Mouse (Mus musculus): Measurements from ENCODE around the gene Cpox. TPM values are rescaled to one million over a fixed set of nuclear protein-coding genes. Genes with fewer than 3 reads are reported as not detected.
A peak's percentile ranks its signal among the peaks of the same experiment; 100 is the strongest.

The Cpox gene
- polyA plus RNA-seq, 1 experiment from 2014 or later: 22.5 TPM

DNA sequence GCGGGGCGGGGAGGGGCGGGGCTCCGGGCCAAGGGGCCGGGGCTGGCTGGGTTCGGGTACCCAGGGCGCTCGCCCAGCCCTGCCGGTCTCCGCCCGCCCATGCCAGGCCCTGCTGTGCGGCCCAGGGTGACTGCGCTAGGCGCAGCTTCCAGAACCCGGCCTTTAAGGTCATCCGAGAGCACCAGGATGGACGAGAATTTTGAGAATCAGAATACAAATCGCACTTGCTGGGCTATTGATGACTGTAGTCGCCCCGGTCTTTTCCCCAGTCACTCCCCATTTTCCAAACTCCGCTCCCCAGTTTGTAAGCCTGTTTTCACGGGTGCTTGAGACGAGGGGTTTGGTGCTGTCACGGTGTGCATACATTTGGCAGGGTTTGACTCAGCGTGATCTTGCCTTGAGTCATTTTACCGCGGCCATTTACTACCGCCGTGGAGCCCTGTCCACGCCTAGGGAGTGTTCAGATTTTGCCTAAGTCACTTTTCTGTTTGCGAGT, 58.1 kb downstream of the Cpox start:
- peak; percentile 95 for ATAC-seq (ENCODE audit: low FRiP score)
- WGBS: 1% methylated on average over 24 of the region's 31 CpGs
- Histone ChIP-seq H3K4me2 (replicated peaks) (peak overlapping the region; percentile 56), H3K36me3 (peaks cover 31% of the 10 kb centered on the region), H3K9ac (peak overlapping the region; percentile 65), H3K27me3 (no peaks in the 10 kb centered on the region), H3K4me1 (peaks cover 5% of the 10 kb centered on the region), H3K9me3 (replicated peaks) (no peaks in the 10 kb centered on the region), H3K4me3 (peak overlapping the region; percentile 70), H3K27ac (peak overlapping the region; percentile 74)

DNA sequence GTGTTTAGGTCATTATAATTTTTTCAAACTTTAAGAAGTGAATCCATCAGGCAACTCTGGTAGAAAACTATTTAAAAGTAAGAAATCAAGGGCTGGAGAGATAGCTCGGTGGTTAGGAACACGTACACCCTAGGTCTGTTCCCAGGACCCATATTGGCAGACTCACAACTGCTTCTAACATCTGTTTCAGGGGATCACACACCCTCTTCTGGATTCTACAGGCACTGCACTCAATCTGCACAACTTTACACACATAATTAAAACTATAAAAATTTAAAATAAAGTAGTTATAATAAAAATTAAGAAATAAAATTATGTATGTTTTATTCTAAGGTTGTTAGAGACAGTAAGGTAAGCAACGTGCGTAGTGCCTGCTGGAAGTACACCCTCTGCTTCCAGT, 68.1 kb downstream of the Cpox start:
- peaks cover 13% of the 10 kb centered on the region for H3K36me3 ChIP-seq
- H3K27me3 ChIP-seq: no peaks in the 10 kb centered on the region
- H3K27ac ChIP-seq: no peak overlapping the region
- no peak for ATAC-seq (ENCODE audit: low FRiP score)
- 90% methylated on average over 4 of the region's 4 CpGs for WGBS
- H3K4me3 ChIP-seq: no peak overlapping the region
- H3K4me2 ChIP-seq (replicated peaks): no peak overlapping the region
- H3K9me3 ChIP-seq (replicated peaks): no peaks in the 10 kb centered on the region
- no peaks in the 10 kb centered on the region for H3K4me1 ChIP-seq
- no peak overlapping the region for H3K9ac ChIP-seq

DNA sequence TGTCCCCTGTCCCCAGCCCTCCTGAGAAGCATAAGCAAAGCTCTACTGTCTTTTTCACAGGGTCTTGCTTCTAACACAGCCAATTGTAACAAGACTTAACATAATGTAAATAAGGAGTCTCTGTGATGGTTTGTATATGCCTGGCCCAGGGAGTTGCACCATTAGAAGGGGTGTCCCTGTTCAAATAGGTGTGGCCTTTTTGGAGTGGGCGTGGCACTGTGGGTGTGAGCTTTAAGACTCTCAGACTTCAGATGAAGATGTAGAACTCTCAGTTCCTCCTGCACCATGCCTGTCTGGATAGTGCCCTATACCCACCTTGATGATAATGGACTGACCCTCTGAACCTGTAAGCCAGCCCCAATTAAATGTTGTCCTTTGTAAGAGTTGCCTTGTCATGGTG, 68.7 kb downstream of the Cpox start:
- Histone ChIP-seq H3K36me3 (peaks cover 11% of the 10 kb centered on the region), H3K9me3 (replicated peaks) (no peaks in the 10 kb centered on the region), H3K9ac (no peak overlapping the region), H3K27ac (no peak overlapping the region), H3K27me3 (no peaks in the 10 kb centered on the region), H3K4me1 (no peaks in the 10 kb centered on the region), H3K4me2 (replicated peaks) (no peak overlapping the region), H3K4me3 (no peak overlapping the region)
- ATAC-seq (ENCODE audit: low FRiP score): no peak
- WGBS: 93% methylated on average over 1 of the region's 1 CpGs

DNA sequence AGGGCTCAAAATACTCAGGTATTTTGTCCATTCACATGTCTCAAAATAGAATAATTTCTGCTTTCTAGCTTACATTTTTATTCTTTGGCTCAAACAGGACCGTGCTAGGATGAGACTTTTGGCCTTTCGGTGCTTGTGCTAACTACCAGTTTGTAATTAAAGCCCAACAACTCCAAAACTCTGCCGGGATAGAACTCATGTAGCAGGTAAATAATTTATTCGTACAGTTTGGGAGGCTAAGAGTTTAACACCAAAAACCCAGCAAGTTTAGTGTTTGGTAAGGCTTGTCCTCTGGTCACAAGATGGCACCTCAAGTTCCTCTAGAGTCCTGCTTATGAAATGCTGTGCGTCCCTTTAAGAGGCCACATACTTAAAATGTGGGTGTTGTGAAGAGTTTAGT, 70.7 kb downstream of the Cpox start:
- Histone ChIP-seq H3K4me2 (replicated peaks) (no peak overlapping the region), H3K4me3 (no peak overlapping the region), H3K9me3 (replicated peaks) (no peaks in the 10 kb centered on the region), H3K36me3 (no peaks in the 10 kb centered on the region), H3K27me3 (no peaks in the 10 kb centered on the region), H3K27ac (no peak overlapping the region), H3K9ac (no peak overlapping the region), H3K4me1 (no peaks in the 10 kb centered on the region)
- no peak for ATAC-seq (ENCODE audit: low FRiP score)
- 97% methylated on average over 5 of the region's 5 CpGs for WGBS

DNA sequence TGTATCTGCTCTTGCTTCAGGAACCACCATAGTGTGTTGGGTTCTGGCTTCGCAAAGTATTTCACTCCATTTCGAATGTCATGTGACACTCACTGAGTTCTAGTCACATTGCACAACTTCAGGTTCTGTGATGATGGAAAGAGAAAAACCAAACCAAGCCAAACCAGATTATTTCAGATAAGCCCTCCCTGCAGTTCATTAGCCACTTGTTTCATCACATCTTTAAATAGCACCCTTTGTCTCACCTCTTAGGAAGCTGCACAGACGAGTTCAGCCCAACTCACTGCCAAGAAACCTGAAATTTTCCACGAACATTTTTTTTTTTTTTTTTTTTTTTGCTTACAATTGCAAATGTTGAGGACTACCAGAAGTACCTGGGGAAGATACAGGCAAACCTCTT, 76.6 kb downstream of the Cpox start:
- Histone ChIP-seq H3K9me3 (replicated peaks) (no peaks in the 10 kb centered on the region), H3K27me3 (no peaks in the 10 kb centered on the region), H3K36me3 (no peaks in the 10 kb centered on the region), H3K4me2 (replicated peaks) (no peak overlapping the region), H3K9ac (no peak overlapping the region), H3K27ac (no peak overlapping the region), H3K4me3 (no peak overlapping the region), H3K4me1 (no peaks in the 10 kb centered on the region)
- no peak for ATAC-seq (ENCODE audit: low FRiP score)
- WGBS: 77% methylated on average over 4 of the region's 4 CpGs

DNA sequence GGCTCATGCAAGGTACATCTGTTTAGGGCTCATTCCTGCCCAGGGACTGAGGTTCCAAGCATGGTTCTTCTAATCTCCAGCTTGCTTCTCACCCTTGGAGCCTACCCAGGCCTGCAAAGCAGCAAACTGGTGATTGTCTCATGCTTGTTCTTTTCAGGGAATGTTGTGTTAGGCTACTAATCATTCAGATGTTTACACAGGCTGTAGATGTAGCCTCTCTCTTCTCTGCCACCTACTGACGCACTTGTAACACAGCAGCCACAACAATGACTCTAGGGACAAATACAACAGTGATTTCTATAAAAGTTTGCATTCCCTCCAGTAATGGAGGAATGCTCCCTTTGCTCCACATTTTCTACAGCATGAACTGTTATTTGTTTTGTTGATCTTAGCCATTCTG, 81.2 kb downstream of the Cpox start:
- Histone ChIP-seq H3K4me2 (replicated peaks) (no peak overlapping the region), H3K27me3 (no peaks in the 10 kb centered on the region), H3K4me3 (no peak overlapping the region), H3K36me3 (no peaks in the 10 kb centered on the region), H3K9ac (no peak overlapping the region), H3K9me3 (replicated peaks) (no peaks in the 10 kb centered on the region), H3K27ac (no peak overlapping the region), H3K4me1 (no peaks in the 10 kb centered on the region)
- 27% methylated on average over 1 of the region's 1 CpGs for WGBS
- no peak for ATAC-seq (ENCODE audit: low FRiP score)

DNA sequence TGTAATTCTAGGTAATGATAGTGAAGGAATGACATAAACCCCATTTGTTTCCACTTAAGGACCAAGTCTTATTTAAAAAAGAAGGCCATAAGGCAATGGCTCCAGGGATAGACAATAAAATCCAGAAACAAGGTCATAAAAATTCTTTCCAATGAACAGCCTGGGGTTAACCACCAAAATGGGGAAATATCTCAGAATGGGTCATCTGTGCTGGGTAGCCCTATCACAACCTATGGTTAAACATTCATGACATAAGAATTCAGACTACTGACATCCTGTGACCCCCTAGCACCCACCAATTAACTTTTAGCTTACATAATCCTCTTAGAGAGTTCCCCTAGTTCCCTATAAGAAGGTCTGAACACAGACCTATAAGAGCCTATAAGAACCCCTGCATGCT, 86.1 kb downstream of the Cpox start:
- Histone ChIP-seq H3K9me3 (replicated peaks) (no peaks in the 10 kb centered on the region), H3K9ac (no peak overlapping the region), H3K4me1 (no peaks in the 10 kb centered on the region), H3K4me3 (no peak overlapping the region), H3K27me3 (no peaks in the 10 kb centered on the region), H3K36me3 (no peaks in the 10 kb centered on the region), H3K4me2 (replicated peaks) (no peak overlapping the region), H3K27ac (no peak overlapping the region)
- ATAC-seq (ENCODE audit: low FRiP score): no peak

DNA sequence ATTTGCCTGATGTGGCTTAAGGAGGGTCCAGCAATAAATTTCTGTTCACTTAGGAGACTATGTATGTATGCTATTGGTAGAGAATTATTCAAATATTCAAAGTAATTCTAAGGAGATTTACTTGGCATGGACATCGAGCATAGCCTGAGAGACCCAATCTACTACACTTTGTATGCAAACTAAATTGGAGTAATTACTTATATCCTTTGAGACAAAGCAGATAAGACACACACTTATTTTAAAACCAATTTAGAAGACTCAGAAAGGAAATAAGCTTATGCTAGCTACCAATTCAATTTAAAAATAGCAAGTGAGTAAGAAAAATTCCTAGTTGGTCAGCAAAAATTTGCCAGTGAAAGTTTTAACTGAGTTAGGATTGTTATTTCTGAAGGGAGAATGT, 93.0 kb downstream of the Cpox start, which contains the start of gene Olfr172:
Gene Olfr172, minus strand, starts transcription at position 101 of the 400 bp plus-strand sequence.
- Histone ChIP-seq H3K4me2 (replicated peaks) (no peak within 1 kb of the TSS), H3K9ac (no peak within 1 kb of the TSS), H3K36me3 (no peaks in the 10 kb centered on the region), H3K27me3 (no peaks in the 10 kb centered on the region), H3K4me3 (no peak within 1 kb of the TSS), H3K9me3 (replicated peaks) (no peaks in the 10 kb centered on the region), H3K27ac (no peak within 1 kb of the TSS), H3K4me1 (no peaks in the 10 kb centered on the region)
- no peak for ATAC-seq (ENCODE audit: low FRiP score)
- 86% methylated on average over 1 of the region's 1 CpGs for WGBS

Small RNAs within 50 kb of the gene (microRNA-seq; reads per million reads assigned to microRNA genes)
- not detected for gene Gm27564

Other genes with a start within 250 kb of the Cpox start
- gene St3gal6, start 146.0 kb upstream of the Cpox start, polyA plus RNA-seq (2016; fragmentation: Nextera tagmentation; extraction: Ambion mirVana): 10.1 and 10.5 TPM in 2 replicates
- not detected in 2 replicates for gene Gm813, start 53.3 kb upstream of the Cpox start, polyA plus RNA-seq (2016; fragmentation: Nextera tagmentation; extraction: Ambion mirVana)
- not detected in 2 replicates for gene E330017A01Rik, start 31.6 kb upstream of the Cpox start, polyA plus RNA-seq (2016; fragmentation: Nextera tagmentation; extraction: Ambion mirVana)
- not detected in 2 replicates for gene Gpr15, start 48.8 kb downstream of the Cpox start, polyA plus RNA-seq (2016; fragmentation: Nextera tagmentation; extraction: Ambion mirVana)
- 120 and 133 TPM in 2 replicates for gene Cldnd1, start 57.6 kb downstream of the Cpox start, polyA plus RNA-seq (2016; fragmentation: Nextera tagmentation; extraction: Ambion mirVana)
- gene Olfr172, start 92.9 kb downstream of the Cpox start, polyA plus RNA-seq (2016; fragmentation: Nextera tagmentation; extraction: Ambion mirVana): not detected in 2 replicates
- not detected in 2 replicates for gene Olfr173, start 130.0 kb downstream of the Cpox start, polyA plus RNA-seq (2016; fragmentation: Nextera tagmentation; extraction: Ambion mirVana)
- not detected in 2 replicates for gene Olfr175-ps1, start 156.5 kb downstream of the Cpox start, polyA plus RNA-seq (2016; fragmentation: Nextera tagmentation; extraction: Ambion mirVana)
- gene Olfr177, start 204.5 kb downstream of the Cpox start, polyA plus RNA-seq (2016; fragmentation: Nextera tagmentation; extraction: Ambion mirVana): not detected in 2 replicates
- gene Olfr178, start 221.8 kb downstream of the Cpox start, polyA plus RNA-seq (2016; fragmentation: Nextera tagmentation; extraction: Ambion mirVana): not detected in 2 replicates

Measured in hindbrain, embryonic 12.5 days (tissue).